ENCODE assay signal across 8 mouse cellular contexts in genomic region chr2:155473570-155474088, GRCm38 (mm10). TPM values are rescaled to one million over a fixed set of nuclear protein-coding genes. Genes with fewer than 3 reads are reported as not detected.
DNase-seq lines count a peak whose midpoint lies in the region; ATAC-seq and TF ChIP-seq lines count a peak whose summit lies in the region.

Gene Ncoa6 (minus strand): TSS chr2:155473894.

- peak within 1 kb of the TSS; percentile 93 for H3K4me3 ChIP-seq in gastrocnemius, adult 2 months
- H3K4me3 ChIP-seq in hindbrain, embryonic 16.5 days (ENCODE audit: low read length): peak within 1 kb of the TSS; percentile 92

- no peaks in the 10 kb centered on the region for H3K9me3 ChIP-seq in hindbrain, embryonic 16.5 days (ENCODE audit: control insufficient read depth, low read length)

- intact Hi-C loops in gastrocnemius, adult 2 months (cut with DNase I): no loop called here
- intact Hi-C loops in left cerebral cortex, postnatal 10 days (cut with DNase I): no loop called here

- peak within 1 kb of the TSS; percentile 89 for H3K27ac ChIP-seq in gastrocnemius, adult 2 months
- peak within 1 kb of the TSS; percentile 97 for H3K27ac ChIP-seq in hindbrain, embryonic 16.5 days (ENCODE audit: low read depth, low read length)

- DNase-seq in ZHBTc4 (ENCODE audit: low read depth, low spot score): peak; percentile 90
- DNase-seq in cerebellum, postnatal 25 days: peak; percentile 82 to 92
- peak; percentile 84 for DNase-seq in gastrocnemius, adult 2 months
- DNase-seq in left cerebral cortex, postnatal 10 days (ENCODE audit: extremely low spot score in 1 of 2, low spot score in 2 of 2): peak in 1 of 2 experiments; percentile 80
- peak; percentile 74 for DNase-seq in right cerebral cortex, postnatal 14 days
- peak; percentile 87 for DNase-seq in yolk sac, embryonic 10.5 days (ENCODE audit: low spot score)

- H3K4me1 ChIP-seq in hindbrain, embryonic 16.5 days (ENCODE audit: control insufficient read depth, insufficient read depth, low read depth, low read length): peaks cover 14% of the 10 kb centered on the region

- ATAC-seq in hindbrain, embryonic 16.5 days: peak; percentile 83
- peak; percentile 80 for ATAC-seq in megakaryocyte progenitor cell, adult 5-6 weeks (replicated peaks; ENCODE audit: poor library complexity)

- H3K4me2 ChIP-seq in hindbrain, embryonic 16.5 days (ENCODE audit: low read length): peak within 1 kb of the TSS; percentile 69

- peak within 1 kb of the TSS; percentile 98 for H3K9ac ChIP-seq in hindbrain, embryonic 16.5 days (ENCODE audit: low read depth, low read length)

- H3K27me3 ChIP-seq in hindbrain, embryonic 16.5 days (replicated peaks; ENCODE audit: control insufficient read depth, insufficient read depth, low read length): no peaks in the 10 kb centered on the region

- TF ChIP-seq CTCF in gastrocnemius, adult 2 months (IDR thresholded peaks at IDR 0.05): no peak; the same call in 1 of the 2 replicates

- no peaks in the 10 kb centered on the region for H3K36me3 ChIP-seq in hindbrain, embryonic 16.5 days (ENCODE audit: control insufficient read depth, insufficient read depth, low read length)

- WGBS in hindbrain, embryonic 16.5 days: under 1% methylated on average over 38 of the region's 72 CpGs

RNA-seq across cellular contexts. Expression of gene Ncoa6, which starts in this region (rescaled TPM):
- total RNA-seq in gastrocnemius, adult 2 months (2021): 10 to 100 TPM; 16.3 to 18.7 TPM
- polyA plus RNA-seq in hindbrain, embryonic 16.5 days (2015; fragmentation: Nextera tagmentation; extraction: Ambion mirVana): 15.8 and 19.4 TPM in 2 replicates
- 10 to 100 TPM; 65.3 to 66.4 TPM for total RNA-seq in left cerebral cortex, postnatal 10 days (2021)
- 58.3 and 61.2 TPM in 2 replicates for total RNA-seq in megakaryocyte progenitor cell, adult 5-6 weeks (2015)
- 12.4 and 15.4 TPM in 2 replicates for total RNA-seq in megakaryocyte progenitor cell, adult 5-6 weeks (2017)
